Mouse (Mus musculus) hindbrain, embryonic 13.5 days (tissue): ENCODE measurements around the gene Ahdc1. TPM values are rescaled to one million over a fixed set of nuclear protein-coding genes. Genes with fewer than 3 reads are reported as not detected.

Experiments
- ATAC-seq: fragments of 200-750 bp; cut with Nextera tagmentation; 2 replicates; pipeline ENCODE4 v1.8.0; 2017; ENCODE audit warnings: moderate TSS enrichment; ENCODE audit not compliant: low FRiP score
- H3K27ac ChIP-seq: fragments of 300-500 bp; sonication (generic); 2 replicates; pipeline ENCODE4 v1.5.1; 2015; ENCODE audit warnings: inconsistent platforms, mild to moderate bottlenecking, moderate library complexity
- H3K27me3 ChIP-seq: fragments of 300-500 bp; sonication (generic); 2 replicates; pipeline ENCODE4 v1.6.1; 2015; ENCODE audit warnings: mild to moderate bottlenecking, inconsistent platforms
- H3K36me3 ChIP-seq: fragments of 300-500 bp; sonication (generic); 2 replicates; pipeline ENCODE4 v1.6.1; 2015; ENCODE audit warnings: mild to moderate bottlenecking, inconsistent platforms
- H3K4me1 ChIP-seq: fragments of 300-500 bp; sonication (generic); replicated peaks from 2 replicates; pipeline ENCODE4 v1.6.1; 2015; ENCODE audit warnings: inconsistent platforms
- H3K4me2 ChIP-seq: fragments of 300-500 bp; sonication (generic); 2 replicates; pipeline ENCODE4 v1.6.1; 2015; ENCODE audit warnings: inconsistent platforms, mild to moderate bottlenecking, moderate library complexity
- H3K4me3 ChIP-seq: fragments of 300-500 bp; sonication (generic); 2 replicates; pipeline ENCODE4 v1.5.1; 2015; ENCODE audit warnings: mild to moderate bottlenecking, inconsistent platforms
- H3K9ac ChIP-seq: fragments of 300-500 bp; sonication (generic); 2 replicates; pipeline ENCODE4 v1.6.1; 2015; ENCODE audit warnings: mild to moderate bottlenecking, inconsistent platforms
- H3K9me3 ChIP-seq: fragments of 300-500 bp; sonication (generic); 2 replicates; pipeline ENCODE4 v1.6.1; 2016; ENCODE audit warnings: inconsistent platforms
- WGBS: fragments of 180-500 bp; shearing (Covaris S2); methylation state at CpG from one replicate; pipeline ENCODE4 v1.1.7; 2015; 5-methylcytosine and 5-hydroxymethylcytosine counted together
- polyA plus RNA-seq: library from polyadenylated mRNA; unstranded; fragments of >200 nt; fragmentation: Nextera tagmentation; extraction: Ambion mirVana; gene quantifications from 2 replicates; pipeline ENCODE4 v1.2.1, GENCODE M21; 2015

Gene Ahdc1
- polyA plus RNA-seq, 1 experiment from 2014 or later: 12.5 TPM

GRCm38 (mm10) chr4:133056069-133056890 is 45.2 kb downstream of the Ahdc1 start:
- WGBS: 5% methylated on average over 15 of the region's 15 CpGs
- peak overlapping the region; percentile 72; the same call in 1 of the 2 replicates for H3K27ac ChIP-seq

DNA sequence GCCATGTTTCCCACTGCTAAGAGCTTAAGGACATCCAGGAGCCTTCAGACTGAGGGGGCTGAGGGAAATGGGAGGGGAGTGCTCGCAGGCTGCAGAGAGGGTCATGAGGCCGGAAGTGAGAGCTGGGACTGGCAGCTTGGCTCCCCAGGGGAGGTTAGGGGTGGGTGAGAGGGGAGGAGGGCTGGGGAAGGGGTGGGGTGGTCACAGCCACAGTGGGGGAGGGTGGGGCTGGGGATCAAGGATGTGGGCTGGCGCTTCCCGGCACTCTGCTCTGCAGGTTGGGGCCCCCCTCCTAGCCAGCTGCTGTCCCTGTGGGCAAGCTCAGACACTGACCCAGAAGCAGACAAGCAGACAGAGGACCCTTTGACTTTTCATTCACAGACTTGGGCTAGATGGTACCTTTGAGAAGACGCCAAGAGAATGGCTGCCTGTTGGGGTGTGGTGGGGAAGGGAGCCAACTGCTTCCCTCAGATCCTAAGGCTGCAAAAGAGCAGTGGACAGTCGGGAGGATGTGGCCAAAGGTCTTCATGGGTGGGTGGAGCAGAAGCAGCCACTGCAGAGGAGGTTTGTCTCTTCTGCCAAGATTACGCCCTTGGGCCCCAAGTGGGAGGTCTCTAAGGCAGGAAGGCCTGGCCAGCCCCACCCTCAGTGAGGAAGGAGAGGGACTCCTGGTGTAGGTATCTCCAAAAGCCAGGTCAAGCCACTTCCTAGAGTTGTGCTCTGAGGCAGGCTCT is 46.5 kb downstream of the Ahdc1 start:
- ATAC-seq: no peak
- H3K4me1 ChIP-seq: peaks cover 57% of the 10 kb centered on the region
- H3K27me3 ChIP-seq: no peaks in the 10 kb centered on the region
- H3K9ac ChIP-seq: 0 out of 2 replicates have a peak overlapping the region, but pooled peaks have one; percentile 10
- no peak overlapping the region for H3K4me2 ChIP-seq
- H3K27ac ChIP-seq: peak overlapping the region; percentile 58; the same call in 1 of the 2 replicates
- no peak overlapping the region for H3K4me3 ChIP-seq
- whole genome bisulfite sequencing: 31% methylated on average over 7 of the region's 7 CpGs
- H3K9me3 ChIP-seq: no peaks in the 10 kb centered on the region
- peaks cover 42% of the 10 kb centered on the region for H3K36me3 ChIP-seq

More at GRCm38 (mm10) chr4:133056069-133056890, 45.2 kb downstream of the Ahdc1 start:
- H3K36me3 ChIP-seq: peaks cover 30% of the 10 kb centered on the region
- no peak overlapping the region for H3K4me3 ChIP-seq
- no peak overlapping the region for H3K9ac ChIP-seq
- peak; percentile 66 for ATAC-seq
- 0 out of 2 replicates have a peak overlapping the region, but pooled peaks have one; percentile 13 for H3K4me2 ChIP-seq
- peaks cover 69% of the 10 kb centered on the region for H3K4me1 ChIP-seq
- H3K27me3 ChIP-seq: no peaks in the 10 kb centered on the region
- H3K9me3 ChIP-seq: no peaks in the 10 kb centered on the region

- no peak overlapping the region for H3K4me2 ChIP-seq
- peaks cover 51% of the 10 kb centered on the region for H3K4me1 ChIP-seq
- ATAC-seq: no peak
- H3K27ac ChIP-seq: peak overlapping the region; percentile 58; the same call in 1 of the 2 replicates
- H3K9me3 ChIP-seq: no peaks in the 10 kb centered on the region
- no peak overlapping the region for H3K4me3 ChIP-seq
- H3K36me3 ChIP-seq: peaks cover 48% of the 10 kb centered on the region
- H3K9ac ChIP-seq: no peak overlapping the region
- WGBS: 95% methylated on average over 4 of the region's 4 CpGs
- H3K27me3 ChIP-seq: no peaks in the 10 kb centered on the region
Measured at GRCm38 (mm10) chr4:133058123-133058453, 47.0 kb downstream of the Ahdc1 start.

- Histone ChIP-seq H3K4me1 (peaks cover 47% of the 10 kb centered on the region), H3K27me3 (no peaks in the 10 kb centered on the region), H3K27ac (no peak overlapping the region), H3K9me3 (no peaks in the 10 kb centered on the region), H3K9ac (no peak overlapping the region), H3K4me3 (no peak overlapping the region), H3K4me2 (no peak overlapping the region), H3K36me3 (peaks cover 55% of the 10 kb centered on the region)
- no peak for ATAC-seq
- 76% methylated on average over 11 of the region's 11 CpGs for WGBS
Measured at GRCm38 (mm10) chr4:133058513-133059480, 47.7 kb downstream of the Ahdc1 start.

DNA sequence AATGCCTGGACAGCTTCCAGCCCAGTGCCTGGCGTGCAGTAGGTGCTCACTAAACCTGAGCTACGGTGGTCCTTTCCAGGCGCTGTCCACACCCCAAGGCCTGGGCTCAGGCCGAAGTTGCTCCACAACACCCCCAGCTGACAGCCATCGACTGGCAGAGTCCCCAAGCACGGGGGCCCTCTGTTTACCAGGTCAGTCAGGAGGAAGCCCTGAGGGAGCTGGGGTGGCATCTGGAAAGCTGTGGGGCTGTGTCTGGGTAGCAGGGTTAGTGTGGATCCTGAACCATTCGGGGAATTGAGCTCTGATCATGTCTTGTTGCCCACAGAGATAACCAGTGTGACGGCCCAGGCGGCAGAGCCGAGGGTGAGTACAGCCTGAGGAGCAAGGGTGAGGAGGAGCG is 49.6 kb downstream of the Ahdc1 start:
- peaks cover 36% of the 10 kb centered on the region for H3K4me1 ChIP-seq
- H3K9ac ChIP-seq: no peak overlapping the region
- peaks cover 64% of the 10 kb centered on the region for H3K36me3 ChIP-seq
- H3K27ac ChIP-seq: no peak overlapping the region
- H3K9me3 ChIP-seq: no peaks in the 10 kb centered on the region
- H3K27me3 ChIP-seq: no peaks in the 10 kb centered on the region
- ATAC-seq: no peak
- no peak overlapping the region for H3K4me2 ChIP-seq
- 92% methylated on average over 11 of the region's 11 CpGs for WGBS
- H3K4me3 ChIP-seq: no peak overlapping the region

- peaks cover 74% of the 10 kb centered on the region for H3K36me3 ChIP-seq
- whole genome bisulfite sequencing: 95% methylated on average over 20 of the region's 20 CpGs
- no peaks in the 10 kb centered on the region for H3K27me3 ChIP-seq
- no peak overlapping the region for H3K4me3 ChIP-seq
- H3K27ac ChIP-seq: no peak overlapping the region
- no peak for ATAC-seq
- no peak overlapping the region for H3K9ac ChIP-seq
- no peaks in the 10 kb centered on the region for H3K9me3 ChIP-seq
- no peak overlapping the region for H3K4me2 ChIP-seq
- peaks cover 26% of the 10 kb centered on the region for H3K4me1 ChIP-seq
Measured at GRCm38 (mm10) chr4:133061798-133062197, 50.7 kb downstream of the Ahdc1 start.

GRCm38 (mm10) chr4:133062286-133062685 is 51.2 kb downstream of the Ahdc1 start:
- Histone ChIP-seq H3K27ac (no peak overlapping the region), H3K4me3 (no peak overlapping the region), H3K4me2 (no peak overlapping the region), H3K4me1 (peaks cover 24% of the 10 kb centered on the region), H3K27me3 (no peaks in the 10 kb centered on the region), H3K9me3 (no peaks in the 10 kb centered on the region), H3K9ac (no peak overlapping the region), H3K36me3 (peaks cover 78% of the 10 kb centered on the region)
- 94% methylated on average over 14 of the region's 14 CpGs for WGBS
- no peak for ATAC-seq

- H3K27me3 ChIP-seq: no peaks in the 10 kb centered on the region
- H3K4me1 ChIP-seq: peaks cover 22% of the 10 kb centered on the region
- H3K9ac ChIP-seq: no peak overlapping the region
- H3K36me3 ChIP-seq: peaks cover 74% of the 10 kb centered on the region
- no peak overlapping the region for H3K27ac ChIP-seq
- WGBS: 95% methylated on average over 18 of the region's 18 CpGs
- no peaks in the 10 kb centered on the region for H3K9me3 ChIP-seq
- H3K4me2 ChIP-seq: no peak overlapping the region
- ATAC-seq: no peak
- H3K4me3 ChIP-seq: no peak overlapping the region
Measured at GRCm38 (mm10) chr4:133063203-133063602, 52.1 kb downstream of the Ahdc1 start.

- no peak overlapping the region for H3K9ac ChIP-seq
- H3K4me1 ChIP-seq: peaks cover 22% of the 10 kb centered on the region
- no peaks in the 10 kb centered on the region for H3K27me3 ChIP-seq
- H3K4me3 ChIP-seq: no peak overlapping the region
- H3K27ac ChIP-seq: no peak overlapping the region
- H3K4me2 ChIP-seq: no peak overlapping the region
- 83% methylated on average over 13 of the region's 13 CpGs for WGBS
- H3K9me3 ChIP-seq: no peaks in the 10 kb centered on the region
- ATAC-seq: no peak
- peaks cover 70% of the 10 kb centered on the region for H3K36me3 ChIP-seq
Measured at GRCm38 (mm10) chr4:133063799-133064198, 52.7 kb downstream of the Ahdc1 start.

DNA sequence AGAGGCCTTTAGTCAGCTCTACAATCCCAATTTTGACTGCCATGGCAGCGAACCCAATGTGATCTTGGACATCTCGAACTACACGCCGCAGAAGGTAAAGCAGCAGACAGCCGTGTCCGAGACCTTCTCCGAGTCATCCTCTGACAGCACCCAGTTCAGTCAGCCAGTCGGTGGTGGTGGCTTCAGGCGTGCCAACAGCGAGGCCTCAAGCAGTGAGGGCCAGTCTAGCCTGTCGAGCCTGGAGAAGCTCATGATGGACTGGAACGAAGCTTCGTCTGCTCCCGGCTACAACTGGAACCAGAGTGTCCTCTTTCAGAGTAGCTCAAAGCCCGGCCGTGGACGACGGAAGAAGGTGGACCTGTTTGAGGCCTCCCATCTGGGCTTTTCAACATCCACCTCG is 53.7 kb downstream of the Ahdc1 start:
- ATAC-seq: no peak
- H3K4me3 ChIP-seq: no peak overlapping the region
- H3K4me2 ChIP-seq: no peak overlapping the region
- peaks cover 18% of the 10 kb centered on the region for H3K4me1 ChIP-seq
- no peaks in the 10 kb centered on the region for H3K9me3 ChIP-seq
- H3K27me3 ChIP-seq: no peaks in the 10 kb centered on the region
- WGBS: 97% methylated on average over 19 of the region's 19 CpGs
- no peak overlapping the region for H3K9ac ChIP-seq
- H3K27ac ChIP-seq: no peak overlapping the region
- H3K36me3 ChIP-seq: peaks cover 76% of the 10 kb centered on the region

GRCm38 (mm10) chr4:133065894-133066386 is 54.9 kb downstream of the Ahdc1 start:
- no peak for ATAC-seq
- H3K9ac ChIP-seq: no peak overlapping the region
- H3K27me3 ChIP-seq: no peaks in the 10 kb centered on the region
- 96% methylated on average over 14 of the region's 14 CpGs for whole genome bisulfite sequencing
- H3K4me2 ChIP-seq: no peak overlapping the region
- H3K9me3 ChIP-seq: no peaks in the 10 kb centered on the region
- H3K4me1 ChIP-seq: peaks cover 28% of the 10 kb centered on the region
- peaks cover 81% of the 10 kb centered on the region for H3K36me3 ChIP-seq
- no peak overlapping the region for H3K4me3 ChIP-seq
- no peak overlapping the region for H3K27ac ChIP-seq
